Comparison of ENCODE assay signal across 22 mouse cellular contexts in the genomic region with DNA sequence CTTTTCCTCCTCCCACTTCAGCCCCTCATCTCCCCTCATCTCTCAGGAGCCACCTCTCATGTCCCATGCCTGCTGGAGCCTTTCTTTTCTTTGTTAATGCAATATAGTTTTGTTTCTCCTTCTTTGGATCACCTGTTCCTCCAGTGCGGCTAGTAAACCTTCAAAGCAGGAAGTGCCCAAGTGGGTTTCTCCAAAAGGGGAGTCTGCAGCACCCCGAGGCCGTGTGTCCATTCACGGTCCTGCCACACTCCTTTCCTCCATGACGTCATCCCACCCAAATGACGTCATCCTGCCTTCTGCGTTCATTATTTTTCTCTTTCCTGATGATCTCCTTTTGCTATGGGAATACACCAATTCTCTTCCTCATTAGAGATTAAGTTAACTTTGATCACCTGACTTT.
"Had no signal": no experiment of that assay in that cellular context is flagged by ENCODE, and none has a peak within 500 bp of the region (broad histone marks: within the 10 kb centered on the region; RNA-seq: fewer than 3 reads in every experiment).

No protein-coding gene starts in this region.

- H3K36me3 ChIP-seq: liver, embryonic 12.5 days; liver, embryonic 15.5 days; lung, embryonic 15.5 days; midbrain, embryonic 13.5 days; neural tube, embryonic 13.5 days had no signal

- DNase-seq: kidney, adult 11 months; kidney, adult 8-10 months; kidney, postnatal 14 days; kidney, postnatal 4 days; liver; lung, adult 18-20 months; lung, postnatal 10 days; lung, postnatal 36 days; thymus, adult 2 months; thymus, postnatal 14 days; thymus, postnatal 4 days had no signal

- H3K27me3 ChIP-seq: limb, embryonic 13.5 days; liver, embryonic 12.5 days; liver, embryonic 15.5 days; lung, embryonic 15.5 days; midbrain, embryonic 13.5 days; neural tube, embryonic 13.5 days had no signal

- H3K27ac ChIP-seq: limb, embryonic 10.5 days; limb, embryonic 13.5 days; liver, embryonic 12.5 days; liver, embryonic 15.5 days; lung, embryonic 15.5 days; midbrain, embryonic 10.5 days; midbrain, embryonic 13.5 days; neural tube, embryonic 13.5 days; stomach, postnatal 0 days had no signal

- ATAC-seq: midbrain, embryonic 13.5 days; midbrain, embryonic 16.5 days had no signal

- H3K4me2 ChIP-seq: limb, embryonic 13.5 days; liver, embryonic 12.5 days; liver, embryonic 15.5 days; lung, embryonic 15.5 days; midbrain, embryonic 13.5 days; neural tube, embryonic 13.5 days had no signal

- H3K9me3 ChIP-seq: limb, embryonic 10.5 days; limb, embryonic 13.5 days; liver, embryonic 12.5 days; liver, embryonic 15.5 days; lung, embryonic 15.5 days; midbrain, embryonic 10.5 days; midbrain, embryonic 13.5 days; neural tube, embryonic 13.5 days had no signal

- H3K4me3 ChIP-seq: limb, embryonic 10.5 days; limb, embryonic 13.5 days; liver, embryonic 12.5 days; liver, embryonic 15.5 days; lung, embryonic 15.5 days; midbrain, embryonic 10.5 days; midbrain, embryonic 13.5 days; myocyte; neural tube, embryonic 13.5 days had no signal

- H3K9ac ChIP-seq: limb, embryonic 13.5 days; liver, embryonic 12.5 days; liver, embryonic 15.5 days; lung, embryonic 15.5 days; midbrain, embryonic 13.5 days; neural tube, embryonic 13.5 days had no signal
